Mouse (Mus musculus): ENCODE measurements at regions not wholly inside any gene's neighbourhood (a gene's known extent, or its start where the extent isn't known, plus 50 kb on each side); places are given as distances from the start of the nearest gene placed in this dataset.

GRCm38 (mm10) chr2:61022411-61022810 is 59.4 kb upstream of the Rbms1 start:
- TF ChIP-seq CTCF (IDR thresholded peaks at IDR 0.05; ENCODE audit: low read depth, low read length), result no peak
- TF ChIP-seq POLR2A (IDR thresholded peaks at IDR 0.05; ENCODE audit: extremely low read depth, insufficient read depth, low read length), result no peak
- no peak overlapping the region for H3K9ac ChIP-seq (ENCODE audit: low read depth, low read length)
- H3K4me1 ChIP-seq (ENCODE audit: control insufficient read depth, insufficient read depth, low read length), result no peaks in the 10 kb centered on the region
- H3K4me3 ChIP-seq (ENCODE audit: insufficient read depth, low read depth, low read length), result no peak overlapping the region
- H3K27me3 ChIP-seq (ENCODE audit: control insufficient read depth, insufficient read depth, low read length), result no peaks in the 10 kb centered on the region
- H3K36me3 ChIP-seq (ENCODE audit: control insufficient read depth, insufficient read depth, low read length), result no peaks in the 10 kb centered on the region
- H3K27ac ChIP-seq (replicated peaks; ENCODE audit: insufficient read depth, low read depth, low read length), result no peak overlapping the region
- no peak for DNase-seq (ENCODE audit: extremely low read depth, low read depth, low spot score)
- 93% methylated on average over 5 of the region's 5 CpGs for WGBS
- H3K79me2 ChIP-seq (ENCODE audit: control insufficient read depth, insufficient read depth, low read length), result no peaks in the 10 kb centered on the region

GRCm38 (mm10) chr2:61020791-61021190 is 57.8 kb upstream of the Rbms1 start:
- no peak for DNase-seq (ENCODE audit: extremely low read depth, low read depth, low spot score)
- no peaks in the 10 kb centered on the region for H3K79me2 ChIP-seq (ENCODE audit: control insufficient read depth, insufficient read depth, low read length)
- no peaks in the 10 kb centered on the region for H3K27me3 ChIP-seq (ENCODE audit: control insufficient read depth, insufficient read depth, low read length)
- H3K4me3 ChIP-seq (ENCODE audit: insufficient read depth, low read depth, low read length), result no peak overlapping the region
- no peaks in the 10 kb centered on the region for H3K4me1 ChIP-seq (ENCODE audit: control insufficient read depth, insufficient read depth, low read length)
- no peak overlapping the region for H3K9ac ChIP-seq (ENCODE audit: low read depth, low read length)
- no peak overlapping the region for H3K27ac ChIP-seq (replicated peaks; ENCODE audit: insufficient read depth, low read depth, low read length)
- 69% methylated on average over 4 of the region's 4 CpGs for WGBS
- no peaks in the 10 kb centered on the region for H3K36me3 ChIP-seq (ENCODE audit: control insufficient read depth, insufficient read depth, low read length)
- no peak for TF ChIP-seq POLR2A (IDR thresholded peaks at IDR 0.05; ENCODE audit: extremely low read depth, insufficient read depth, low read length)
- TF ChIP-seq CTCF (IDR thresholded peaks at IDR 0.05; ENCODE audit: low read depth, low read length), result no peak

GRCm38 (mm10) chr2:61013006-61013405 is 50.0 kb upstream of the Rbms1 start:
- H3K36me3 ChIP-seq (ENCODE audit: control insufficient read depth, insufficient read depth, low read length), result no peaks in the 10 kb centered on the region
- TF ChIP-seq CTCF (IDR thresholded peaks at IDR 0.05; ENCODE audit: low read depth, low read length), result no peak
- TF ChIP-seq POLR2A (IDR thresholded peaks at IDR 0.05; ENCODE audit: extremely low read depth, insufficient read depth, low read length), result no peak
- no peak overlapping the region for H3K27ac ChIP-seq (replicated peaks; ENCODE audit: insufficient read depth, low read depth, low read length)
- 16% methylated on average over 6 of the region's 6 CpGs for WGBS
- no peaks in the 10 kb centered on the region for H3K27me3 ChIP-seq (ENCODE audit: control insufficient read depth, insufficient read depth, low read length)
- no peaks in the 10 kb centered on the region for H3K79me2 ChIP-seq (ENCODE audit: control insufficient read depth, insufficient read depth, low read length)
- H3K4me3 ChIP-seq (ENCODE audit: insufficient read depth, low read depth, low read length), result no peak overlapping the region
- H3K4me1 ChIP-seq (ENCODE audit: control insufficient read depth, insufficient read depth, low read length), result peaks cover 4% of the 10 kb centered on the region; the same call in 1 of the 2 replicates
- DNase-seq (ENCODE audit: extremely low read depth, low read depth, low spot score), result peak; percentile 77
- no peak overlapping the region for H3K9ac ChIP-seq (ENCODE audit: low read depth, low read length)
